Comparison of ENCODE assay signal across 16 mouse cellular contexts in genomic region chr11:6187399-6187798, GRCm38 (mm10). TPM values are rescaled to one million over a fixed set of nuclear protein-coding genes. Genes with fewer than 3 reads are reported as not detected.
A peak's percentile ranks its signal among the peaks of the same experiment; 100 is the strongest.
DNase-seq lines count a peak whose midpoint lies in the region; ATAC-seq and TF ChIP-seq lines count a peak whose summit lies in the region.
"Had no signal": no experiment of that assay in that cellular context is flagged by ENCODE, and none has a peak within 500 bp of the region (broad histone marks: within the 10 kb centered on the region; RNA-seq: fewer than 3 reads in every experiment).

No protein-coding gene starts in this region.

- no peak for TF ChIP-seq POLR2A in cerebellum, adult 2 months (IDR thresholded peaks at IDR 0.05; ENCODE audit: borderline replicate concordance, insufficient read depth, low read length)
- TF ChIP-seq POLR2A in thymus, adult 2 months (IDR thresholded peaks at IDR 0.05; ENCODE audit: control insufficient read depth, extremely low read depth, insufficient read depth, low read length, poor library complexity), result no peak

- H3K27ac ChIP-seq in cerebellum, adult 2 months (ENCODE audit: insufficient read depth, low read length), result peak overlapping the region; percentile 58
- H3K27ac ChIP-seq in kidney, embryonic 15.5 days, result no peak overlapping the region
- H3K27ac ChIP-seq in thymus, adult 2 months (ENCODE audit: control insufficient read depth, insufficient read depth, low read length), result no peak overlapping the region
- no peak overlapping the region for H3K27ac ChIP-seq in neural tube, embryonic 15.5 days (replicated peaks)
- H3K27ac ChIP-seq: heart, embryonic 10.5 days; limb, embryonic 13.5 days; liver, embryonic 14.5 days; stomach, embryonic 15.5 days had no signal

- no peak overlapping the region for H3K9ac ChIP-seq in kidney, embryonic 15.5 days
- H3K9ac ChIP-seq in neural tube, embryonic 15.5 days (replicated peaks), result no peak overlapping the region
- H3K9ac ChIP-seq: limb, embryonic 13.5 days; liver, embryonic 14.5 days; stomach, embryonic 15.5 days had no signal

- H3K4me2 ChIP-seq in kidney, embryonic 15.5 days, result no peak overlapping the region
- H3K4me2 ChIP-seq in neural tube, embryonic 15.5 days, result no peak overlapping the region
- H3K4me2 ChIP-seq: limb, embryonic 13.5 days; stomach, embryonic 15.5 days had no signal

- no peak for DNase-seq in cerebellum, adult 2 months
- DNase-seq in cerebellum, adult 8-10 months, result no peak
- no peak for DNase-seq in kidney, postnatal 10 days
- peak; percentile 21 for DNase-seq in thymus, postnatal 14 days
- DNase-seq in thymus, adult 2 months, result no peak
- DNase-seq in gastrocnemius, adult 8-10 months (ENCODE audit: low spot score in 2 of 2), result no peak

- ATAC-seq in kidney, embryonic 15.5 days (replicated peaks; ENCODE audit: low FRiP score), result 0 out of 2 replicates have a peak, but pooled peaks have one; percentile 29
- peak; percentile 51; the same call in 1 of the 2 replicates for ATAC-seq in neural tube, embryonic 15.5 days (ENCODE audit: low FRiP score)

- no peaks in the 10 kb centered on the region for H3K27me3 ChIP-seq in cerebellum, adult 2 months (ENCODE audit: control insufficient read depth, insufficient read depth, low read length)
- H3K27me3 ChIP-seq in kidney, embryonic 15.5 days, result no peaks in the 10 kb centered on the region
- no peaks in the 10 kb centered on the region for H3K27me3 ChIP-seq in thymus, adult 2 months (ENCODE audit: control insufficient read depth, insufficient read depth, low read length)
- no peaks in the 10 kb centered on the region for H3K27me3 ChIP-seq in neural tube, embryonic 15.5 days (replicated peaks)
- H3K27me3 ChIP-seq: limb, embryonic 13.5 days; megakaryocyte, embryonic 14.5 days; stomach, embryonic 15.5 days had no signal

- H3K9me3 ChIP-seq in kidney, embryonic 15.5 days (replicated peaks), result no peaks in the 10 kb centered on the region
- no peaks in the 10 kb centered on the region for H3K9me3 ChIP-seq in neural tube, embryonic 15.5 days (replicated peaks)
- H3K9me3 ChIP-seq: heart, embryonic 10.5 days; limb, embryonic 13.5 days; megakaryocyte, embryonic 14.5 days; stomach, embryonic 15.5 days had no signal

- 67% methylated on average over 3 of the region's 3 CpGs for WGBS in cerebellum, adult 2 months
- WGBS in kidney, embryonic 15.5 days, result 64% methylated on average over 3 of the region's 3 CpGs
- 62% methylated on average over 3 of the region's 3 CpGs for WGBS in thymus, adult 2 months
- 84% methylated on average over 3 of the region's 3 CpGs for WGBS in neural tube, embryonic 15.5 days

- no peak for TF ChIP-seq CTCF in cerebellum, adult 2 months (IDR thresholded peaks at IDR 0.05; ENCODE audit: borderline replicate concordance, insufficient read depth, low read depth, low read length)
- no peak for TF ChIP-seq CTCF in thymus, adult 2 months (IDR thresholded peaks at IDR 0.05; ENCODE audit: borderline replicate concordance, control insufficient read depth, extremely low read depth, insufficient read depth, low read length, poor library complexity)

- no peak overlapping the region for H3K4me3 ChIP-seq in cerebellum, adult 2 months (replicated peaks; ENCODE audit: insufficient read depth, low read depth, low read length)
- H3K4me3 ChIP-seq in kidney, embryonic 15.5 days (replicated peaks), result no peak overlapping the region
- H3K4me3 ChIP-seq in thymus, adult 2 months (ENCODE audit: control insufficient read depth, insufficient read depth, low read length), result no peak overlapping the region
- no peak overlapping the region for H3K4me3 ChIP-seq in neural tube, embryonic 15.5 days (replicated peaks)
- H3K4me3 ChIP-seq: heart, embryonic 10.5 days; limb, embryonic 13.5 days; megakaryocyte, embryonic 14.5 days; stomach, embryonic 15.5 days had no signal

- peaks cover 7% of the 10 kb centered on the region for H3K4me1 ChIP-seq in cerebellum, adult 2 months (ENCODE audit: control insufficient read depth, insufficient read depth, low read length)
- peaks cover 20% of the 10 kb centered on the region for H3K4me1 ChIP-seq in kidney, embryonic 15.5 days
- peaks cover 28% of the 10 kb centered on the region for H3K4me1 ChIP-seq in thymus, adult 2 months (replicated peaks; ENCODE audit: control insufficient read depth, insufficient read depth, low read length)
- peaks cover 33% of the 10 kb centered on the region for H3K4me1 ChIP-seq in neural tube, embryonic 15.5 days
- H3K4me1 ChIP-seq: stomach, embryonic 15.5 days had no signal

- H3K36me3 ChIP-seq in kidney, embryonic 15.5 days, result peaks cover 37% of the 10 kb centered on the region
- peaks cover 14% of the 10 kb centered on the region for H3K36me3 ChIP-seq in thymus, adult 2 months (ENCODE audit: control insufficient read depth, insufficient read depth, low read length)
- peaks cover 12% of the 10 kb centered on the region for H3K36me3 ChIP-seq in neural tube, embryonic 15.5 days
- H3K36me3 ChIP-seq: stomach, embryonic 15.5 days had no signal

RNA-seq across cellular contexts. Expression of gene A730071L15Rik, which starts 12.4 kb away (rescaled TPM):
- 0.15 and 0.16 TPM in 2 replicates for polyA plus RNA-seq in cerebellum, adult 2 months (2012; rRNA removed)
- polyA plus RNA-seq in kidney, embryonic 15.5 days (2015; fragmentation: Nextera tagmentation; extraction: Ambion mirVana), result 0.40 and 0.59 TPM in 2 replicates
- polyA plus RNA-seq in thymus, adult 2 months (2012; rRNA removed), result 0.09 and 0.10 TPM in 2 replicates
- 0.37 and 0.57 TPM in 2 replicates for polyA plus RNA-seq in neural tube, embryonic 15.5 days (2015; fragmentation: Nextera tagmentation; extraction: Ambion mirVana)
- total RNA-seq in gastrocnemius, adult 8-10 months (2022), result not detected
- total RNA-seq: left cerebral cortex, postnatal 10 days had no signal
- polyA plus RNA-seq: frontal cortex, adult 2 months had no signal

RNA-seq across cellular contexts. Expression of gene Nudcd3, which starts 12.8 kb away (rescaled TPM):
- polyA plus RNA-seq in cerebellum, adult 2 months (2012; rRNA removed), result 91.5 and 96.0 TPM in 2 replicates
- 36.8 and 37.7 TPM in 2 replicates for polyA plus RNA-seq in kidney, embryonic 15.5 days (2015; fragmentation: Nextera tagmentation; extraction: Ambion mirVana)
- polyA plus RNA-seq in thymus, adult 2 months (2012; rRNA removed), result 52.1 and 62.2 TPM in 2 replicates
- 61.2 and 62.4 TPM in 2 replicates for polyA plus RNA-seq in neural tube, embryonic 15.5 days (2015; fragmentation: Nextera tagmentation; extraction: Ambion mirVana)
- total RNA-seq in gastrocnemius, adult 8-10 months (2022), result 10 to 100 TPM; 70.9 to 77.9 (median 76.1) TPM

RNA-seq across cellular contexts. Expression of gene Npc1l1, which starts 42.5 kb away (rescaled TPM):
- 1.2 and 1.3 TPM in 2 replicates for polyA plus RNA-seq in cerebellum, adult 2 months (2012; rRNA removed)
- polyA plus RNA-seq in kidney, embryonic 15.5 days (2015; fragmentation: Nextera tagmentation; extraction: Ambion mirVana), result 0.06 TPM in 1 of 2 replicates, not detected in the other
- 0.20 and 0.24 TPM in 2 replicates for polyA plus RNA-seq in thymus, adult 2 months (2012; rRNA removed)
- 0.09 and 0.11 TPM in 2 replicates for polyA plus RNA-seq in neural tube, embryonic 15.5 days (2015; fragmentation: Nextera tagmentation; extraction: Ambion mirVana)
- total RNA-seq in gastrocnemius, adult 8-10 months (2022), result under 1 TPM in 3 of 4 experiments, not detected in 1; 0.07 to 0.32 (median 0.12) TPM
- total RNA-seq: heart, postnatal 10 days had no signal
